Mouse (Mus musculus) cerebellum, postnatal 36 days (tissue): ENCODE measurements around the gene Abca8b.
"Not testable (repeated sequence)": the region's sequence is repeated elsewhere in the genome, so short reads cannot be mapped to it uniquely, and the experiment has no call there.

Experiments
- DNase-seq, 2 experiments: peaks; one replicate each; pipeline ENCODE4 v3.0.0; 2021 to 2022; ENCODE audit warnings: mixed read lengths in 2 of 2

Abca8b gene

GRCm38 (mm10) chr11:109995624-109996023 is at the start of gene Abca8b:
TSS of gene Abca8b (minus strand) at chr11:109995845.
- DNase-seq = peak; percentile 94

- no peak for DNase-seq
These were observed 42.1 kb upstream of the Abca8b start for GRCm38 (mm10) chr11:110037795-110038194.

- DNase-seq = no peak
These were observed 33.5 kb upstream of the Abca8b start for GRCm38 (mm10) chr11:110028913-110029695.

GRCm38 (mm10) chr11:110010836-110011546 is 15.3 kb upstream of the Abca8b start:
- no peak for DNase-seq

GRCm38 (mm10) chr11:109995013-109995412 is 632 bp downstream of the Abca8b start:
- DNase-seq = peak in 1 of 2 experiments; percentile 48

- no peak for DNase-seq
These were observed 1.6 kb downstream of the Abca8b start for GRCm38 (mm10) chr11:109994014-109994413.

- DNase-seq = no peak
These were observed 4.4 kb downstream of the Abca8b start for GRCm38 (mm10) chr11:109991270-109991669.

- DNase-seq = no peak
These were observed 5.4 kb downstream of the Abca8b start for GRCm38 (mm10) chr11:109990256-109990655.

- DNase-seq = no peak
These were observed 7.5 kb downstream of the Abca8b start for GRCm38 (mm10) chr11:109988164-109988563.

- not testable (repeated sequence) for DNase-seq
These were observed 8.1 kb downstream of the Abca8b start for GRCm38 (mm10) chr11:109987460-109988072.

GRCm38 (mm10) chr11:109981872-109982271 is 13.8 kb downstream of the Abca8b start:
- peak; percentile 14 to 40 for DNase-seq

- DNase-seq = no peak
These were observed 25.1 kb downstream of the Abca8b start for GRCm38 (mm10) chr11:109970521-109970920.

- no peak for DNase-seq
These were observed 33.9 kb downstream of the Abca8b start for GRCm38 (mm10) chr11:109961495-109962492.

GRCm38 (mm10) chr11:109955185-109955584 is 40.5 kb downstream of the Abca8b start:
- no peak for DNase-seq

- DNase-seq = no peak
These were observed 58.7 kb downstream of the Abca8b start for GRCm38 (mm10) chr11:109936915-109937314.

- not testable (repeated sequence) for DNase-seq
These were observed 62.4 kb downstream of the Abca8b start for GRCm38 (mm10) chr11:109933207-109933606.

GRCm38 (mm10) chr11:109928489-109928888 is 67.2 kb downstream of the Abca8b start:
- no peak for DNase-seq

- no peak for DNase-seq
These were observed 68.6 kb downstream of the Abca8b start for GRCm38 (mm10) chr11:109926718-109927680.

- no peak for DNase-seq
These were observed 73.4 kb downstream of the Abca8b start for GRCm38 (mm10) chr11:109922236-109922635.

GRCm38 (mm10) chr11:109919480-109919879 is 76.2 kb downstream of the Abca8b start:
- DNase-seq = no peak

GRCm38 (mm10) chr11:109916654-109917053 is 79.0 kb downstream of the Abca8b start:
- no peak for DNase-seq
